Mouse (Mus musculus) lung, postnatal 0 days (tissue): Measurements from ENCODE around the gene Mif.

Experiments used
- CTCF ChIP-seq: IDR thresholded peaks from 2 replicates; pipeline ENCODE4 v1.5.1; 2016; ENCODE audit warnings: antibody characterized with exemption, mild to moderate bottlenecking
- EP300 ChIP-seq: IDR thresholded peaks from 2 replicates; pipeline ENCODE4 v1.6.1; 2016; ENCODE audit warnings: antibody characterized with exemption, mild to moderate bottlenecking, control low read depth

DNA sequence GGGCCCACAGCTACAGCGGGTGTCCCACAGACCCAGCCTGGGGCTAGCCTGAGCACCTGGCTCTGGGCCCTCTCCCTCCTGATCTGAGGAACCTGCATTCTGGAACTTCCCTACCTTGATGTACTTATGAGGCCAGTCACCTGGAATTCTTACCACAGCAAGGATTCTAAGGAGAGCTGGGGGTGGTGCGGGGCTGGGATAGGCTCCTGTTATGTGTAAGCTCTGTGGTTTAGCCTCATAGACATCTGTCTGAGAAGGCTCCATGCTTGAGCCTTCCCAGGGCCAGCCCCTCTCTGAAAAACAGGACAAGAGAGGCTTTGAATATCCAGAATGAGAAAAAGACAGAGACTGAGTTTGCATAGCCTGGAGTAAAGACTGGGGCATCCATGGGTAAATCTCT is 37.6 kb downstream of the Mif start, which contains the start of gene Gstt4:
- TF ChIP-seq EP300: no peak
- TF ChIP-seq CTCF: no peak
